Mouse (Mus musculus) MEL (cell line): ENCODE measurements around the gene Tlr4. TPM values are rescaled to one million over a fixed set of nuclear protein-coding genes. Genes with fewer than 3 reads are reported as not detected.

ENCODE experiments used
- DNase-seq: peaks from one replicate; pipeline ENCODE4 v3.0.0; 2011; ENCODE audit warnings: low read depth, low spot score
- H3K27ac ChIP-seq: 2 replicates; pipeline ENCODE4 v1.5.1; 2012; ENCODE audit warnings: low read depth, mild to moderate bottlenecking, control low read depth, low read length, moderate library complexity; ENCODE audit not compliant: control insufficient read depth
- H3K27me3 ChIP-seq, 2 experiments: fragments of 150-350 bp in 1 of 2; sonication (generic) in 1 of 2; 2 replicates each; pipeline ENCODE4 v1.6.1; 2012; ENCODE audit warnings: low read length in 2 of 2, mild to moderate bottlenecking in 2 of 2, improper control_type of control experiment in 1 of 2, moderate library complexity in 1 of 2; ENCODE audit not compliant: insufficient read depth in 2 of 2, control insufficient read depth in 1 of 2
- H3K36me3 ChIP-seq, 2 experiments: 2 replicates each; pipeline ENCODE4 v1.6.1; 2012 to 2014; ENCODE audit warnings: low read length in 2 of 2, improper control_type of control experiment in 1 of 2, inconsistent platforms in 1 of 2, mild to moderate bottlenecking in 1 of 2; ENCODE audit not compliant: insufficient read depth in 2 of 2, control insufficient read depth in 1 of 2
- H3K4me1 ChIP-seq, 2 experiments: fragments of 150-350 bp in 1 of 2; sonication (generic) in 1 of 2; 2 replicates each; pipeline ENCODE4 v1.6.1; 2012; ENCODE audit warnings: low read length in 2 of 2, improper control_type of control experiment in 1 of 2, mild to moderate bottlenecking in 1 of 2; ENCODE audit not compliant: insufficient read depth in 2 of 2, control insufficient read depth in 1 of 2
- H3K4me3 ChIP-seq, 2 experiments: fragments of 150-350 bp in 1 of 2; sonication (generic) in 1 of 2; 2 replicates each; pipeline ENCODE4 v1.5.1; 2012; ENCODE audit warnings: low read depth in 2 of 2, low read length in 2 of 2, mild to moderate bottlenecking in 2 of 2, moderate library complexity in 2 of 2, control low read depth in 1 of 2, improper control_type of control experiment in 1 of 2; ENCODE audit not compliant: control insufficient read depth in 1 of 2, insufficient read depth in 1 of 2
- H3K79me2 ChIP-seq: 2 replicates; pipeline ENCODE4 v1.6.1; 2012; ENCODE audit warnings: mild to moderate bottlenecking, low read length, moderate library complexity; ENCODE audit not compliant: control insufficient read depth, poor library complexity, insufficient read depth
- H3K9ac ChIP-seq: 2 replicates; pipeline ENCODE4 v1.6.1; 2012; ENCODE audit warnings: low read depth, mild to moderate bottlenecking, control low read depth, low read length, moderate library complexity; ENCODE audit not compliant: control insufficient read depth, poor library complexity, severe bottlenecking
- H3K9me3 ChIP-seq: fragments of 150-350 bp; sonication (generic); replicated peaks from 2 replicates; pipeline ENCODE4 v1.6.1; 2012; ENCODE audit warnings: mild to moderate bottlenecking, low read length, improper control_type of control experiment, moderate library complexity; ENCODE audit not compliant: insufficient read depth
- BHLHE40 ChIP-seq: IDR thresholded peaks from 2 replicates; pipeline ENCODE4 v1.6.1; 2012; ENCODE audit warnings: low read depth, mild to moderate bottlenecking, inconsistent platforms, low read length, improper control_type of control experiment, borderline replicate concordance
- GABPA ChIP-seq: IDR thresholded peaks from 2 replicates; pipeline ENCODE4 v1.6.1; 2012; ENCODE audit warnings: low read depth, mild to moderate bottlenecking, inconsistent platforms, low read length, improper control_type of control experiment, moderate library complexity
- JUND ChIP-seq: IDR thresholded peaks from 2 replicates; pipeline ENCODE4 v1.6.1; 2011; ENCODE audit warnings: low read depth, mild to moderate bottlenecking, improper control_type of control experiment, low read length
- KAT2A ChIP-seq: conservative IDR thresholded peaks from 2 replicates; pipeline ENCODE4 v1.6.1; 2012; ENCODE audit warnings: low read depth, low read length, improper control_type of control experiment, inconsistent platforms
- MAFK ChIP-seq: IDR thresholded peaks from 2 replicates; pipeline ENCODE4 v1.6.1; 2011; ENCODE audit warnings: low read depth, mild to moderate bottlenecking, low read length, improper control_type of control experiment, borderline replicate concordance
- MAZ ChIP-seq: IDR thresholded peaks from 2 replicates; pipeline ENCODE4 v1.6.1; 2012; ENCODE audit warnings: low read depth, mild to moderate bottlenecking, inconsistent platforms, low read length, improper control_type of control experiment
- MEF2A ChIP-seq: IDR thresholded peaks from 2 replicates; pipeline ENCODE4 v1.6.1; 2014; ENCODE audit warnings: low read depth, mild to moderate bottlenecking, inconsistent platforms, low read length, improper control_type of control experiment; ENCODE audit not compliant: poor library complexity, insufficient replicate concordance, severe bottlenecking; ENCODE audit errors: extremely low read depth
- MYB ChIP-seq: IDR thresholded peaks from 2 replicates; pipeline ENCODE4 v1.6.1; 2011; ENCODE audit warnings: mild to moderate bottlenecking, low read depth, low read length, improper control_type of control experiment
- POLR2A ChIP-seq, 2 experiments: IDR thresholded peaks; 2 replicates each; pipeline ENCODE4 v1.6.1; 2011 to 2012; ENCODE audit warnings: low read length in 2 of 2, mild to moderate bottlenecking in 2 of 2, control low read depth in 1 of 2, improper control_type of control experiment in 1 of 2, low read depth in 1 of 2, moderate library complexity in 1 of 2; ENCODE audit not compliant: control insufficient read depth in 1 of 2, insufficient read depth in 1 of 2, poor library complexity in 1 of 2
- RAD21 ChIP-seq: IDR thresholded peaks from 2 replicates; pipeline ENCODE4 v1.6.1; 2011; ENCODE audit warnings: mild to moderate bottlenecking, low read depth, low read length, improper control_type of control experiment
- RCOR1 ChIP-seq: IDR thresholded peaks from 2 replicates; pipeline ENCODE4 v1.6.1; 2012; ENCODE audit warnings: low read depth, mild to moderate bottlenecking, inconsistent platforms, low read length, improper control_type of control experiment
- TAL1 ChIP-seq: IDR thresholded peaks from 2 replicates; pipeline ENCODE4 v1.6.1; 2012; ENCODE audit warnings: mild to moderate bottlenecking, inconsistent platforms, low read length, moderate library complexity, mixed read lengths
- UBTF ChIP-seq: IDR thresholded peaks from 2 replicates; pipeline ENCODE4 v1.6.1; 2012; ENCODE audit warnings: low read depth, mild to moderate bottlenecking, inconsistent platforms, low read length, improper control_type of control experiment, moderate library complexity, borderline replicate concordance; ENCODE audit not compliant: insufficient read depth
- USF1 ChIP-seq: IDR thresholded peaks from 2 replicates; pipeline ENCODE4 v1.6.1; 2014; ENCODE audit warnings: low read depth, mild to moderate bottlenecking, inconsistent platforms, low read length, improper control_type of control experiment, moderate library complexity
- ZC3H11A ChIP-seq: IDR thresholded peaks from 2 replicates; pipeline ENCODE4 v1.6.1; 2012; ENCODE audit warnings: low read depth, mild to moderate bottlenecking, inconsistent platforms, low read length, improper control_type of control experiment
- ZKSCAN1 ChIP-seq: IDR thresholded peaks from 2 replicates; pipeline ENCODE4 v1.6.1; 2012; ENCODE audit warnings: low read depth, mild to moderate bottlenecking, inconsistent platforms, low read length, improper control_type of control experiment, moderate library complexity
- polyA plus RNA-seq, 2 experiments: library from polyadenylated mRNA; stranded (reverse) in 1 of 2; unstranded in 1 of 2; fragments of >175 nt in 1 of 2; fragments of >200 nt in 1 of 2; gene quantifications; 2 replicates each; pipeline versions ENCODE4 v1.2.1 to v1.2.4; 2012; ENCODE audit warnings: low replicate concordance in 2 of 2, low read depth in 1 of 2; ENCODE audit not compliant: insufficient read length in 2 of 2, insufficient read depth in 1 of 2, missing spikeins in 1 of 2
- total RNA-seq: library from RNA; depleted of rRNA; stranded (reverse); fragments of 300-350 nt; gene quantifications from 2 replicates; pipeline ENCODE4 v1.2.3, GENCODE M21; 2012

Tlr4 gene
- total and polyA plus RNA-seq, 3 experiments: not detected

- Histone ChIP-seq H3K4me1 (no peaks in the 10 kb centered on the region), H3K36me3 (no peaks in the 10 kb centered on the region), H3K9me3 (no peaks in the 10 kb centered on the region), H3K79me2 (no peaks in the 10 kb centered on the region), H3K4me3 (no peak overlapping the region), H3K27ac (no peak overlapping the region), H3K9ac (no peak overlapping the region), H3K27me3 (no peaks in the 10 kb centered on the region)
- TF ChIP-seq TAL1 (no peak), MYB (no peak), MAZ (no peak), UBTF (no peak), MEF2A (no peak), RCOR1 (no peak), ZKSCAN1 (no peak), GABPA (no peak), KAT2A (no peak), MAFK (no peak)
- no peak for DNase-seq
These were observed 55.9 kb downstream of the Tlr4 start for GRCm38 (mm10) chr4:66883264-66883663.

GRCm38 (mm10) chr4:66894547-66894946 lies 67.2 kb downstream of the Tlr4 start:
- TF ChIP-seq USF1 (no peak), BHLHE40 (no peak), RAD21 (no peak), UBTF (no peak), ZC3H11A (no peak), MYB (no peak), POLR2A (IDR thresholded peaks at IDR 0.05; ENCODE audit: control insufficient read depth in 1 of 2, insufficient read depth in 1 of 2, low read depth in 1 of 2, low read length in 2 of 2, poor library complexity in 1 of 2) (no peak), JUND (no peak)
- Histone ChIP-seq H3K27ac (no peak overlapping the region), H3K4me3 (no peak overlapping the region), H3K79me2 (no peaks in the 10 kb centered on the region), H3K4me1 (no peaks in the 10 kb centered on the region), H3K9ac (no peak overlapping the region), H3K9me3 (no peaks in the 10 kb centered on the region), H3K36me3 (no peaks in the 10 kb centered on the region), H3K27me3 (no peaks in the 10 kb centered on the region)
- no peak for DNase-seq
